Mouse (Mus musculus): Measurements from ENCODE around the gene Arhgap17.

GRCm38 (mm10) chr7:123300258-123300657, 69.5 kb downstream of the Arhgap17 start:
- TF ChIP-seq CTCF (IDR thresholded peaks at IDR 0.05; ENCODE audit: insufficient read depth, low read length) (no peak), POLR2A (IDR thresholded peaks at IDR 0.05; ENCODE audit: borderline replicate concordance, extremely low read depth, low read depth, low read length) (no peak)

Measured in lung, adult 2 months (tissue).